Mouse (Mus musculus) adipose tissue, adult 10 weeks (tissue): ENCODE measurements around the gene Coro1c. TPM values are rescaled to one million over a fixed set of nuclear protein-coding genes. Genes with fewer than 3 reads are reported as not detected.

Experiments used
- polyA plus RNA-seq: library from polyadenylated mRNA; stranded (reverse); fragments of 350-450 nt; fragmentation: Illumina TruSeq; extraction: RNeasy Lipid Tissue Mini Kit (QIAGEN cat#74804); gene quantifications from one replicate; pipeline ENCODE4 v1.2.3, GENCODE M21; 2014; ENCODE audit warnings: low read depth, low replicate concordance

The Coro1c gene
- 31.4 TPM for polyA plus RNA-seq

DNA sequence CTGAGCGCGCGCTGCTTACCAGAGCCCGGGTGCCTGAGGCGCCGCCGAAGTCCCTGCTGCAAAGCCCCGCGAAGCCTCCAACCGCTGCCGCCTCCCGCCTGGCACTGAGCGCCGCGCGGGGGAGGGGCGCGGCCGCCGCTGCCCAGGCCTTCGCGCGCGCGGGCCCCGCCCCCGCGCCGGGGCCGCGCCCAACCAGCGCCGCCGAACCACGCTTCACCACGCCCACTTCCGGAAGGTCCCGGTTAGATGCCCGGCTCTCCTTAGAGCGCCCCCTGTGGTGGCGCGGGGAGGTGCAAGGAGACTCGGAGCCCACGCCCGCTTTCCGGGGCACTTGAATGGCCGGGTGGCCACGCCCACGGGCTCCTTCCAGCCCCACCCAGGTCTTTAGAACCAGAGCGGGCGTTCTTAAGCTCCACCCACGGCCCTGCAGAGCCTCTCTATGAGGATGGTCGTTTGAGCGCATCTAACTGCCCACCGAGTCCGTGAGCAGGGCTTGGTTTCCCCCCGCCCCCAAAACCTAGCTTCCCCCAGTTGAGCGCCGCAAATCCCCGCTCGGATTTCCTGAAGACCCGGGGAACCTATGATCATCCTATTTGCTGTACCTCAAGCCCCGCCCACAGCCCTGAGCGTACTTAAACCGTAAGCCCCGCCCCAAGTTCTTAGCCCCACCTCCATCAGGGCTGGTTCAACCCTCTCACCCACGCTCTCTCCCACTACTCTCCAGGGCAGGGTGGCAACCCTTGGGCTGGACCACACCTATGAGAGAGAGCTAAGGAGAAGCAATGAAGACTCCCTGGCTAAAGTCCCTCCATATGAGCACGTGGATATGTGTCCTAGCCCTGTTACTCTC is at the start of gene Coro1c:
Gene Coro1c (minus strand): TSS at position 167 of the 850 bp plus-strand sequence.

DNA sequence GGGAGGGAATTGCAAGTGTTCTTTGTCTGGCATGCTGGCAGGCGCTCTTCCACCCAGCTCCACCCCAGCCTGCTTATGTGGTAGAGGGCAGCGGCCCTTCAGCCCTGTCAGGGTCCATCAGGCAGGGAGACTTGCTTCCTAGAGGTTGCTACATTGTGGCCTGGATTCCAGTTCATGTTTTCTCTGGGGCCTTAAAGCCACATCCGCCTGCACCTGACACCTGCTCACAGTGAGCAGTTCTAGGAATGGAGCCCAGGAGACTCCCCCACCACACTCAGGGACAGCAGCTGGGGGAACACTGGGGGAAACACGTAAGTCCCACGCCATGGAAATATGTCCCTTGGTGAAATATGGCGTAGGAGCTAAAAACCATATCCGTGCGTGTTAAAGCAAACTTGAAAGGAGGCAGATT is 76.1 kb downstream of the Coro1c start, which contains the start of gene Selplg:
Gene Selplg (minus strand): TSS at position 155 of the 412 bp plus-strand sequence.

DNA sequence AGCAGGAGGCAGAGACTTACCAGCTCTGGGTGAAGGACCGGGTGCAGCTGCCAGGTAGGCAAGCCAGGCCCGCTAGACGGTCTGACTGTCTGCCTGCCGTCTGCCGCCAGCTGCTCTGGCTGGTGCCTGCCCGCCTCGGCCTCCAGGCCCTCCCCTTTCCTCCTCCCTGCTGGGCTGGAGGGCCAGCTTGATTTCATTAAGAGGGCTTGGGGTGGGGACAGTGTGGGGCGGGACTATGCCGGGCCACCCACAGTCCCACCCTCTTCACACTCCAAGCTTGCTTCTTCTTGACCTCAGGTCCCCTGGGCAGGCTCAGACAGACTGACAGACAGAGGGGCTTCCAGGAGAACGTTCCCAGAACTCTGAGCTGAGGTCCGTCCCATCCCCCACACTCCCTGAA is 108.3 kb downstream of the Coro1c start, which contains the start of gene Tmem119:
Gene Tmem119 (minus strand): TSS at position 237 of the 400 bp plus-strand sequence.

Other genes starting within 250 kb of the Coro1c start
- not detected for gene 1700069L16Rik, start 184.0 kb downstream of the Coro1c start, polyA plus RNA-seq
- 13.8 TPM for gene Ficd, start 173.0 kb downstream of the Coro1c start, polyA plus RNA-seq
- gene Sart3, start 136.2 kb downstream of the Coro1c start, polyA plus RNA-seq = 19.0 TPM
- 145 TPM for gene Iscu, start 136.0 kb downstream of the Coro1c start, polyA plus RNA-seq
- gene Tmem119, start 108.2 kb downstream of the Coro1c start, polyA plus RNA-seq = 17.5 TPM
- 15.1 TPM for gene Selplg, start 76.1 kb downstream of the Coro1c start, polyA plus RNA-seq
- gene Ssh1, start 85.1 kb upstream of the Coro1c start, polyA plus RNA-seq = 7.9 TPM
- 24.5 TPM for gene Dao, start 94.9 kb upstream of the Coro1c start, polyA plus RNA-seq
- 20.0 TPM for gene Usp30, start 156.7 kb upstream of the Coro1c start, polyA plus RNA-seq
- gene Svop, start 182.8 kb upstream of the Coro1c start, polyA plus RNA-seq = 0.61 TPM
- gene Alkbh2, start 219.5 kb upstream of the Coro1c start, polyA plus RNA-seq = 9.8 TPM
- 5.4 TPM for gene Ung, start 221.6 kb upstream of the Coro1c start, polyA plus RNA-seq
- 20.3 TPM for gene Acacb, start 237.8 kb upstream of the Coro1c start, polyA plus RNA-seq